Comparison of ENCODE assay signal across 30 mouse cellular contexts in genomic region chr12:17393148-17393547, GRCm38 (mm10). TPM values are rescaled to one million over a fixed set of nuclear protein-coding genes. Genes with fewer than 3 reads are reported as not detected.
DNase-seq lines count a peak whose midpoint lies in the region; ATAC-seq and TF ChIP-seq lines count a peak whose summit lies in the region.
"Had no signal": no experiment of that assay in that cellular context is flagged by ENCODE, and none has a peak within 500 bp of the region (broad histone marks: within the 10 kb centered on the region; RNA-seq: fewer than 3 reads in every experiment).

No protein-coding gene starts in this region.

- no peak overlapping the region for H3K9ac ChIP-seq in forebrain, postnatal 0 days
- H3K9ac ChIP-seq in forebrain, embryonic 16.5 days (replicated peaks; ENCODE audit: low read depth, low read length), result no peak overlapping the region
- no peak overlapping the region for H3K9ac ChIP-seq in kidney, embryonic 14.5 days (ENCODE audit: low read depth, low read length)
- no peak overlapping the region for H3K9ac ChIP-seq in liver, postnatal 0 days (replicated peaks)
- H3K9ac ChIP-seq: embryonic facial prominence, embryonic 13.5 days; forebrain, embryonic 13.5 days; limb, embryonic 12.5 days; liver, embryonic 15.5 days; lung, embryonic 15.5 days; neural tube, embryonic 12.5 days had no signal

- H3K27me3 ChIP-seq in cerebellum, adult 2 months (ENCODE audit: control insufficient read depth, insufficient read depth, low read length), result no peaks in the 10 kb centered on the region
- H3K27me3 ChIP-seq in forebrain, postnatal 0 days (ENCODE audit: insufficient read depth, low read length), result no peaks in the 10 kb centered on the region
- no peaks in the 10 kb centered on the region for H3K27me3 ChIP-seq in forebrain, embryonic 16.5 days (replicated peaks; ENCODE audit: control insufficient read depth, insufficient read depth, low read length)
- no peaks in the 10 kb centered on the region for H3K27me3 ChIP-seq in kidney, embryonic 14.5 days (ENCODE audit: control insufficient read depth, insufficient read depth, low read length)
- H3K27me3 ChIP-seq in liver, postnatal 0 days (ENCODE audit: insufficient read depth, low read length), result no peaks in the 10 kb centered on the region
- H3K27me3 ChIP-seq: embryonic facial prominence, embryonic 13.5 days; forebrain, embryonic 13.5 days; limb, embryonic 12.5 days; liver, embryonic 15.5 days; lung, embryonic 15.5 days; neural tube, embryonic 12.5 days had no signal

- 0 out of 2 replicates have a peak, but pooled peaks cover 7% of the 10 kb centered on the region for H3K36me3 ChIP-seq in forebrain, postnatal 0 days (ENCODE audit: insufficient read depth)
- H3K36me3 ChIP-seq in forebrain, embryonic 16.5 days (ENCODE audit: control insufficient read depth, insufficient read depth), result no peaks in the 10 kb centered on the region; the same call in 1 of the 2 replicates
- H3K36me3 ChIP-seq in kidney, embryonic 14.5 days (ENCODE audit: control insufficient read depth, insufficient read depth, low read length), result peaks cover 15% of the 10 kb centered on the region; the same call in 1 of the 2 replicates
- no peaks in the 10 kb centered on the region; the same call in 1 of the 2 replicates for H3K36me3 ChIP-seq in liver, postnatal 0 days (replicated peaks; ENCODE audit: insufficient read depth, low read length)
- H3K36me3 ChIP-seq: lung, embryonic 15.5 days had no signal

- no peak for ATAC-seq in forebrain, postnatal 0 days
- no peak; the same call in 1 of the 2 replicates for ATAC-seq in forebrain, embryonic 16.5 days
- no peak for ATAC-seq in kidney, embryonic 14.5 days (ENCODE audit: low FRiP score, low TSS enrichment)
- no peak for ATAC-seq in liver, postnatal 0 days
- ATAC-seq: CD4-positive, CD25-positive, alpha-beta regulatory T cell, adult 4 months; forebrain, embryonic 13.5 days; hindbrain, embryonic 16.5 days had no signal

- no peak for TF ChIP-seq CTCF in cerebellum, adult 2 months (IDR thresholded peaks at IDR 0.05; ENCODE audit: borderline replicate concordance, insufficient read depth, low read depth, low read length)
- no peak for TF ChIP-seq CTCF in forebrain, postnatal 0 days (IDR thresholded peaks at IDR 0.05; ENCODE audit: low read depth)
- no peak for TF ChIP-seq CTCF in liver, postnatal 0 days (IDR thresholded peaks at IDR 0.05; ENCODE audit: low read depth)

- no peak overlapping the region for H3K4me3 ChIP-seq in cerebellum, adult 2 months (replicated peaks; ENCODE audit: insufficient read depth, low read depth, low read length)
- H3K4me3 ChIP-seq in forebrain, postnatal 0 days (ENCODE audit: low read depth, low read length), result no peak overlapping the region
- no peak overlapping the region for H3K4me3 ChIP-seq in forebrain, embryonic 16.5 days (replicated peaks; ENCODE audit: low read length)
- H3K4me3 ChIP-seq in kidney, embryonic 14.5 days (ENCODE audit: low read length), result no peak overlapping the region
- no peak overlapping the region for H3K4me3 ChIP-seq in liver, postnatal 0 days (ENCODE audit: low read depth, low read length)
- H3K4me3 ChIP-seq: embryonic facial prominence, embryonic 13.5 days; erythroblast, embryonic 14.5 days; forebrain, embryonic 13.5 days; layer of hippocampus, adult 2 months; left cerebral cortex, adult 2 months; limb, embryonic 12.5 days; liver, embryonic 15.5 days; lung, embryonic 15.5 days; midbrain, embryonic 10.5 days; myocyte; neural tube, embryonic 12.5 days had no signal

- no peak for TF ChIP-seq EP300 in liver, postnatal 0 days (IDR thresholded peaks at IDR 0.05; ENCODE audit: low read depth)

- peak; percentile 20 to 21 for DNase-seq in cerebellum, adult 2 months
- no peak for DNase-seq in cerebellum, postnatal 36 days
- DNase-seq in forebrain, postnatal 0 days, result peak; percentile 19
- DNase-seq in R1 (ENCODE audit: low read depth, low spot score), result peak; percentile 87
- DNase-seq in liver, postnatal 0 days, result no peak
- DNase-seq: adrenal gland, postnatal 25 days; embryo, embryonic 11 days; gastrocnemius, postnatal 10 days; heart, postnatal 14 days; kidney, adult 18-20 months; kidney, postnatal 36 days; right cerebral cortex, postnatal 4 days; thymus, adult 18-20 months; thymus, postnatal 25 days had no signal

- 38% methylated on average over 13 of the region's 13 CpGs for WGBS in cerebellum, adult 2 months
- 65% methylated on average over 13 of the region's 13 CpGs for WGBS in forebrain, postnatal 0 days
- 69% methylated on average over 13 of the region's 13 CpGs for WGBS in forebrain, embryonic 16.5 days
- WGBS in kidney, embryonic 14.5 days, result 77% methylated on average over 13 of the region's 13 CpGs
- 85% methylated on average over 13 of the region's 13 CpGs for WGBS in liver, postnatal 0 days (ENCODE audit: insufficient replicate concordance)

- no peak overlapping the region for H3K27ac ChIP-seq in cerebellum, adult 2 months (ENCODE audit: insufficient read depth, low read length)
- no peak overlapping the region for H3K27ac ChIP-seq in forebrain, postnatal 0 days (ENCODE audit: low read depth, low read length)
- H3K27ac ChIP-seq in forebrain, embryonic 16.5 days (ENCODE audit: low read length), result no peak overlapping the region; the same call in 1 of the 2 replicates
- no peak overlapping the region for H3K27ac ChIP-seq in kidney, embryonic 14.5 days (ENCODE audit: low read depth, low read length)
- H3K27ac ChIP-seq in liver, postnatal 0 days (ENCODE audit: low read depth), result no peak overlapping the region
- H3K27ac ChIP-seq: embryonic facial prominence, embryonic 13.5 days; forebrain, embryonic 13.5 days; layer of hippocampus, adult 2 months; left cerebral cortex, adult 2 months; limb, embryonic 12.5 days; liver, embryonic 15.5 days; lung, embryonic 15.5 days; midbrain, embryonic 10.5 days; neural tube, embryonic 12.5 days; stomach, postnatal 0 days had no signal

- H3K9me3 ChIP-seq in forebrain, postnatal 0 days (ENCODE audit: low read length), result no peaks in the 10 kb centered on the region
- no peaks in the 10 kb centered on the region for H3K9me3 ChIP-seq in forebrain, embryonic 16.5 days (ENCODE audit: control insufficient read depth, low read length)
- H3K9me3 ChIP-seq in kidney, embryonic 14.5 days (ENCODE audit: control insufficient read depth, low read length), result no peaks in the 10 kb centered on the region
- H3K9me3 ChIP-seq in liver, postnatal 0 days (ENCODE audit: low read length), result no peaks in the 10 kb centered on the region
- H3K9me3 ChIP-seq: embryonic facial prominence, embryonic 13.5 days; forebrain, embryonic 13.5 days; limb, embryonic 12.5 days; liver, embryonic 15.5 days; lung, embryonic 15.5 days; midbrain, embryonic 10.5 days; neural tube, embryonic 12.5 days had no signal

- no peak for TF ChIP-seq POLR2A in cerebellum, adult 2 months (IDR thresholded peaks at IDR 0.05; ENCODE audit: borderline replicate concordance, insufficient read depth, low read length)

- 0 out of 2 replicates have a peak, but pooled peaks cover 4% of the 10 kb centered on the region for H3K4me1 ChIP-seq in cerebellum, adult 2 months (ENCODE audit: control insufficient read depth, insufficient read depth, low read length)
- H3K4me1 ChIP-seq in forebrain, postnatal 0 days (ENCODE audit: insufficient read depth), result no peaks in the 10 kb centered on the region
- H3K4me1 ChIP-seq in forebrain, embryonic 16.5 days (replicated peaks; ENCODE audit: control insufficient read depth, insufficient read depth, low read length), result peaks cover 6% of the 10 kb centered on the region; the same call in 1 of the 2 replicates
- 0 out of 2 replicates have a peak, but pooled peaks cover under 1% of the 10 kb centered on the region for H3K4me1 ChIP-seq in kidney, embryonic 14.5 days (ENCODE audit: control insufficient read depth, insufficient read depth, low read length)
- H3K4me1 ChIP-seq in liver, postnatal 0 days (ENCODE audit: insufficient read depth), result no peaks in the 10 kb centered on the region
- H3K4me1 ChIP-seq: limb, embryonic 12.5 days; liver, embryonic 15.5 days; midbrain, embryonic 10.5 days; neural tube, embryonic 12.5 days had no signal

- H3K4me2 ChIP-seq in forebrain, postnatal 0 days (ENCODE audit: low read depth), result no peak overlapping the region
- no peak overlapping the region for H3K4me2 ChIP-seq in forebrain, embryonic 16.5 days (ENCODE audit: low read length)
- no peak overlapping the region for H3K4me2 ChIP-seq in kidney, embryonic 14.5 days (replicated peaks; ENCODE audit: low read depth, low read length)
- no peak overlapping the region for H3K4me2 ChIP-seq in liver, postnatal 0 days (ENCODE audit: low read depth, low read length)
- H3K4me2 ChIP-seq: embryonic facial prominence, embryonic 13.5 days; forebrain, embryonic 13.5 days; limb, embryonic 12.5 days; liver, embryonic 15.5 days; lung, embryonic 15.5 days; neural tube, embryonic 12.5 days had no signal

RNA-seq across cellular contexts. Expression of gene Nol10, which starts 44.9 kb away (rescaled TPM):
- 14.9 and 16.6 TPM in 2 replicates for polyA plus RNA-seq in cerebellum, adult 2 months (2012; rRNA removed)
- 11.6 and 13.9 TPM in 2 replicates for total RNA-seq in forebrain, postnatal 0 days (2014; rRNA removed)
- polyA plus RNA-seq in forebrain, postnatal 0 days (2015; fragmentation: Nextera tagmentation; extraction: Ambion mirVana), result 9.1 and 13.2 TPM in 2 replicates
- 23.5 and 26.3 TPM in 2 replicates for polyA plus RNA-seq in forebrain, embryonic 16.5 days (2015; fragmentation: Nextera tagmentation; extraction: Ambion mirVana)
- polyA plus RNA-seq in kidney, embryonic 14.5 days (2014; fragmentation: Nextera tagmentation; extraction: Ambion mirVana), result 22.0 and 31.0 TPM in 2 replicates
- 4.4 and 5.3 TPM in 2 replicates for polyA plus RNA-seq in liver, postnatal 0 days (2015; fragmentation: Nextera tagmentation; extraction: Ambion mirVana)

Comparison
In these comparisons a context has a peak if more than half of its experiments do, and no peak if none do; other contexts are left out.
1. DNase-seq: peak in cerebellum, adult 2 months (2 of 2), forebrain, postnatal 0 days (single experiment) and R1 (single experiment); none in cerebellum, postnatal 36 days (0 of 2) and liver, postnatal 0 days (single experiment).